Mouse (Mus musculus): ENCODE measurements around the gene Klhl29. TPM values are rescaled to one million over a fixed set of nuclear protein-coding genes. Genes with fewer than 3 reads are reported as not detected.

Klhl29 gene
- total RNA-seq, 1 experiment from 2014 or later, result 18.2 TPM

GRCm38 (mm10) chr12:5253289-5254005 is 122.0 kb downstream of the Klhl29 start:
- no peak for DNase-seq

GRCm38 (mm10) chr12:5252569-5252968 is 122.9 kb downstream of the Klhl29 start:
- DNase-seq, result no peak

GRCm38 (mm10) chr12:5250042-5250441 is 125.4 kb downstream of the Klhl29 start:
- no peak for DNase-seq

- no peak for DNase-seq
Observed at GRCm38 (mm10) chr12:5249068-5249467, 126.4 kb downstream of the Klhl29 start.

GRCm38 (mm10) chr12:5247505-5247904 is 128.0 kb downstream of the Klhl29 start:
- peak; percentile 27 for DNase-seq

GRCm38 (mm10) chr12:5246721-5247341 is 128.7 kb downstream of the Klhl29 start:
- DNase-seq, result peak; percentile 65

- peak; percentile 65 for DNase-seq
Observed at GRCm38 (mm10) chr12:5246193-5246621, 129.3 kb downstream of the Klhl29 start.

- DNase-seq, result peak; percentile 29
Observed at GRCm38 (mm10) chr12:5245207-5245597, 130.3 kb downstream of the Klhl29 start.

- DNase-seq, result no peak
Observed at GRCm38 (mm10) chr12:5244431-5245206, 130.9 kb downstream of the Klhl29 start.

GRCm38 (mm10) chr12:5243867-5244266 is 131.6 kb downstream of the Klhl29 start:
- DNase-seq, result no peak

GRCm38 (mm10) chr12:5243449-5243848 is 132.0 kb downstream of the Klhl29 start:
- no peak for DNase-seq

- DNase-seq, result no peak
Observed at GRCm38 (mm10) chr12:5242551-5243330, 132.7 kb downstream of the Klhl29 start.

- no peak for DNase-seq
Observed at GRCm38 (mm10) chr12:5239451-5240245, 135.8 kb downstream of the Klhl29 start.

- DNase-seq, result peak; percentile 57
Observed at GRCm38 (mm10) chr12:5237078-5237477, 138.4 kb downstream of the Klhl29 start.

- DNase-seq, result no peak
Observed at GRCm38 (mm10) chr12:5235596-5235995, 139.9 kb downstream of the Klhl29 start.

GRCm38 (mm10) chr12:5230504-5230903 is 145.0 kb downstream of the Klhl29 start:
- DNase-seq, result no peak

GRCm38 (mm10) chr12:5226676-5227654 is 148.5 kb downstream of the Klhl29 start:
- DNase-seq, result peak; percentile 63

- no peak for DNase-seq
Observed at GRCm38 (mm10) chr12:5223595-5223994, 151.9 kb downstream of the Klhl29 start.

- no peak for DNase-seq
Observed at GRCm38 (mm10) chr12:5222439-5223202, 152.9 kb downstream of the Klhl29 start.

Data from adrenal gland, postnatal 25 days (tissue).